Mouse (Mus musculus) thymus, adult 2 months (tissue): ENCODE measurements around the gene Gorasp2. TPM values are rescaled to one million over a fixed set of nuclear protein-coding genes. Genes with fewer than 3 reads are reported as not detected.

Experiments used
- DNase-seq: peaks from one replicate; pipeline ENCODE4 v3.0.0; 2021
- H3K27ac ChIP-seq: fragments of 200-500 bp; 2 replicates; pipeline ENCODE4 v1.5.1; 2012; ENCODE audit warnings: low read length, control low read depth; ENCODE audit not compliant: control insufficient read depth, insufficient read depth
- H3K27me3 ChIP-seq: fragments of 200-500 bp; 2 replicates; pipeline ENCODE4 v1.6.1; 2012; ENCODE audit warnings: mild to moderate bottlenecking, low read length, moderate library complexity, mixed read lengths; ENCODE audit not compliant: control insufficient read depth, insufficient read depth
- H3K36me3 ChIP-seq: fragments of 200-500 bp; 2 replicates; pipeline ENCODE4 v1.6.1; 2012; ENCODE audit warnings: mild to moderate bottlenecking, low read length, moderate library complexity; ENCODE audit not compliant: control insufficient read depth, insufficient read depth
- H3K4me1 ChIP-seq: fragments of 200-500 bp; replicated peaks from 2 replicates; pipeline ENCODE4 v1.6.1; 2012; ENCODE audit warnings: low read length; ENCODE audit not compliant: control insufficient read depth, insufficient read depth
- H3K4me3 ChIP-seq: fragments of 200-500 bp; 2 replicates; pipeline ENCODE4 v1.5.1; 2012; ENCODE audit warnings: mild to moderate bottlenecking, low read length, control low read depth, moderate library complexity; ENCODE audit not compliant: control insufficient read depth, insufficient read depth
- CTCF ChIP-seq: fragments of 200-500 bp; IDR thresholded peaks from 2 replicates; pipeline ENCODE4 v1.5.1; 2012; ENCODE audit warnings: mild to moderate bottlenecking, control low read depth, low read length, moderate library complexity, borderline replicate concordance; ENCODE audit not compliant: control insufficient read depth, poor library complexity, insufficient read depth; ENCODE audit errors: extremely low read depth
- POLR2A ChIP-seq: fragments of 200-500 bp; IDR thresholded peaks from 2 replicates; pipeline ENCODE4 v1.6.1; 2012; ENCODE audit warnings: mild to moderate bottlenecking, low read length, control low read depth, moderate library complexity; ENCODE audit not compliant: control insufficient read depth, poor library complexity, insufficient read depth; ENCODE audit errors: extremely low read depth
- WGBS: fragments of 180-500 bp; shearing (Covaris S2); methylation state at CpG from one replicate; pipeline ENCODE4 v1.1.7; 2018; 5-methylcytosine and 5-hydroxymethylcytosine counted together
- polyA plus RNA-seq: library from polyadenylated mRNA; depleted of rRNA; stranded (reverse); fragments of >200 nt; gene quantifications from 2 replicates; pipeline ENCODE4 v1.2.3, GENCODE M21; 2012

Gene Gorasp2
- polyA plus RNA-seq, 1 experiment: 106 TPM

GRCm38 (mm10) chr2:70622244-70622643, 39.1 kb upstream of the Gorasp2 start:
- Histone ChIP-seq H3K27ac (no peak overlapping the region), H3K4me1 (no peaks in the 10 kb centered on the region), H3K36me3 (no peaks in the 10 kb centered on the region), H3K4me3 (no peak overlapping the region), H3K27me3 (no peaks in the 10 kb centered on the region)
- no peak for DNase-seq
- no peak for TF ChIP-seq POLR2A
- TF ChIP-seq CTCF: no peak
- 56% methylated on average over 4 of the region's 4 CpGs for WGBS

GRCm38 (mm10) chr2:70625761-70626160, 35.6 kb upstream of the Gorasp2 start:
- H3K27me3 ChIP-seq: no peaks in the 10 kb centered on the region
- no peak for DNase-seq
- 60% methylated on average over 7 of the region's 7 CpGs for WGBS
- no peak overlapping the region for H3K27ac ChIP-seq
- no peak overlapping the region for H3K4me3 ChIP-seq
- no peaks in the 10 kb centered on the region for H3K36me3 ChIP-seq
- TF ChIP-seq CTCF: no peak
- TF ChIP-seq POLR2A: no peak
- H3K4me1 ChIP-seq: peaks cover 9% of the 10 kb centered on the region

GRCm38 (mm10) chr2:70628397-70628796, 33.0 kb upstream of the Gorasp2 start:
- DNase-seq: no peak
- no peaks in the 10 kb centered on the region for H3K27me3 ChIP-seq
- H3K4me3 ChIP-seq: no peak overlapping the region
- no peak for TF ChIP-seq POLR2A
- no peak for TF ChIP-seq CTCF
- H3K4me1 ChIP-seq: peaks cover 9% of the 10 kb centered on the region
- no peak overlapping the region for H3K27ac ChIP-seq
- H3K36me3 ChIP-seq: no peaks in the 10 kb centered on the region
- 46% methylated on average over 12 of the region's 12 CpGs for WGBS

- no peak for DNase-seq
- WGBS: 11% methylated on average over 10 of the region's 10 CpGs
- no peaks in the 10 kb centered on the region for H3K27me3 ChIP-seq
- no peak for TF ChIP-seq CTCF
- no peak for TF ChIP-seq POLR2A
- H3K4me1 ChIP-seq: peaks cover 9% of the 10 kb centered on the region
- no peak overlapping the region for H3K27ac ChIP-seq
- no peaks in the 10 kb centered on the region for H3K36me3 ChIP-seq
- H3K4me3 ChIP-seq: no peak overlapping the region
Observed at GRCm38 (mm10) chr2:70629339-70629761, 32.0 kb upstream of the Gorasp2 start.

- Histone ChIP-seq H3K4me1 (peaks cover 9% of the 10 kb centered on the region), H3K27me3 (no peaks in the 10 kb centered on the region), H3K27ac (no peak overlapping the region), H3K4me3 (no peak overlapping the region), H3K36me3 (no peaks in the 10 kb centered on the region)
- no peak for TF ChIP-seq CTCF
- no peak for DNase-seq
- 78% methylated on average over 3 of the region's 3 CpGs for WGBS
Observed at GRCm38 (mm10) chr2:70629921-70630320, 31.5 kb upstream of the Gorasp2 start.

GRCm38 (mm10) chr2:70631321-70631720, 30.1 kb upstream of the Gorasp2 start:
- no peak overlapping the region for H3K27ac ChIP-seq
- H3K36me3 ChIP-seq: no peaks in the 10 kb centered on the region
- 96% methylated on average over 1 of the region's 1 CpGs for WGBS
- H3K27me3 ChIP-seq: no peaks in the 10 kb centered on the region
- H3K4me3 ChIP-seq: no peak overlapping the region
- no peak for DNase-seq
- H3K4me1 ChIP-seq: peaks cover 9% of the 10 kb centered on the region
- TF ChIP-seq CTCF (no peak), POLR2A (no peak)

- 90% methylated on average over 1 of the region's 1 CpGs for WGBS
- Histone ChIP-seq H3K27ac (no peak overlapping the region), H3K4me3 (no peak overlapping the region), H3K4me1 (peaks cover 9% of the 10 kb centered on the region), H3K36me3 (no peaks in the 10 kb centered on the region), H3K27me3 (no peaks in the 10 kb centered on the region)
- DNase-seq: no peak
- TF ChIP-seq CTCF (no peak), POLR2A (no peak)
Observed at GRCm38 (mm10) chr2:70632412-70632811, 29.0 kb upstream of the Gorasp2 start.
